Mouse (Mus musculus): Measurements from ENCODE around the gene Mapk8ip1. TPM values are rescaled to one million over a fixed set of nuclear protein-coding genes. Genes with fewer than 3 reads are reported as not detected.

The Mapk8ip1 gene
- total RNA-seq, 2 experiments from 2014 or later, result 3.0 to 3.9 TPM

DNA sequence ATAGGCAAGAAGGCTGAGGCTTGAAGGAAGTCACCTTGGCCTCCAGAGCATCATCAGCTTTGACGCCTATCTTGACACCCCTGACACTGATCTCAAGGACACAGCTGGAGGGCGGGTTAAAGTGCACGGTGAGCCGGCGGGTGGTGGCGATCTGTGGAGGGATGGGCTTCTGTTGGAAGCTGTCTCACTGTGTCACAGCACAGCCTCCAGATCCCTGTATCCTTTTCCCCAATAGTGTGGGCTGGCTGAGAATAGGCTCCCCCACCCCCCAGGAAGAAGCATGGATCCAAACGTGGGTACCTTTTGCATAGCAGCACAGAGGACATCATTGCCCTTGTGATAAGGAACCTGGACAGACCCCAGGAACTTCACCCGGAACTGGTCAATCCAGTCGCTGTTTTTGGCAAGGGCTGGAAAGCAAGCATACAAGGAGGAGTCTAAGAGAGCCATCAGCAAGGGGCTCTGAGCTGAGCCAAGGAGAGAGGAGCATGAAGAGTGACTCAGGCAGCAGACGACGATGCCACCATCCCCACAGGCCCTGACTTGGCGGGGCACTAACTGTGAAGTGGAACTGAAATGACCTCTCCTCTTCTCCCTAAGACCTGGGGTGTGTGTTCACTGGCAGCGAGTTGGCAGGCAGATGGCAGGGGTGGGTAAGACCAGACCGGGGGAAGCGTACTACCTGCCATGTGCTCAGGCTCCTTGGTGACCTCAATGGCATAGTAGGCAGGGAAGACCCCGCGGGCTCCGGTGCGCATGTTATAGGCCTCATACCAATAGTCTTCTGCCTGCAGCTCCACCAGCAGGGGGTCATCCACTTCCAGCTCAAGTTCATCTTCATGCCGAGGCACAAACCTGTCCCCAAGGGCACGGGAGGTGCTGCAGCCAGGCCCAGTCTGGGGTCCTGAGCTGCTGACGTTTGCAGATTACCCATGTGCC is 15.7 kb downstream of the Mapk8ip1 start:
- no peak for DNase-seq
- intact Hi-C loops (cut with DNase I), result no loop called here
- Histone ChIP-seq H3K27ac (no peak overlapping the region), H3K4me3 (no peak overlapping the region)
- TF ChIP-seq CTCF (IDR thresholded peaks at IDR 0.05), result no peak

DNA sequence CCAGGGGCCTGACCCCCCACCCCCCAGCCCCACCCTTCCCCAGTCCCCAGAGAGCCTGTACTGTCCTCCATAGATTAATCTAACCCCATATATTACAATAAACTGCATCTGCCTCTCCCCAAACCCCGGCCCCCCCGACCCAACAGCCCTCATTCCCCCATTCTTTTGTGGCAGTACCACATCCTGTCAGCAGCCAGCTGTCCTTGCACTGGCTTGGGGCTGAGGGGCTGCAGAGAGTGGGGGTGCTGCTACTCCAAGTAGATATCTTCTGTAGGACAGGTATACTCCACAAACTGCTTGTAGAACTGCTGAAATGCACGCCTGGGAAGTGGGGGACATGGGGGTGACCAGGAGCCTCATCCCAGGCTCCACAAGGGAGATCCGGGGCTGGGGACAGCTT is 17.0 kb downstream of the Mapk8ip1 start:
- no peak overlapping the region for H3K4me3 ChIP-seq
- no peak for DNase-seq
- intact Hi-C loops (cut with DNase I), result no loop called here
- no peak for TF ChIP-seq CTCF (IDR thresholded peaks at IDR 0.05)
- H3K27ac ChIP-seq, result no peak overlapping the region

DNA sequence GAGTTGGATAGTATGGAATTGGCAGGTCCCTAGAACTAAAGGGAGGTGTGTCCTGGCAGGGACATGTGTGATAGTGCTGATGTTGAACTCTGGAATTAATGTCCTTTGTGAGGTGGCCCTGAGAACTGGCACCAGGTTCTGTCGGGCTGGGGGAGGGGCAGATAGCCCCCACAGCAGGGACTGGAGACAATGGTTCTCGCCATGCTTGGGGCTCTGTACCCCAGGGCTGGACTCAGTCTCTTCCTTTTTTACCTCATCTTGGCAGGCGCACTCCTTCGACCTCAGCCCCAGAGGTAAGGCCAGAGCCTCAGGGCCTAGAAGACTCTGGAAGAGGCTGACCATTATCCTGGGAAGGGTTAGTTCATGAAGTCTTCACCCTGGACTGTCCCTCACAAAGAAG is 18.3 kb downstream of the Mapk8ip1 start:
- H3K4me3 ChIP-seq, result no peak overlapping the region
- peak overlapping the region; percentile 35; the same call in 1 of the 2 replicates for H3K27ac ChIP-seq
- TF ChIP-seq CTCF (IDR thresholded peaks at IDR 0.05), result no peak
- no peak for DNase-seq
- intact Hi-C loops (cut with DNase I), result no loop called here

DNA sequence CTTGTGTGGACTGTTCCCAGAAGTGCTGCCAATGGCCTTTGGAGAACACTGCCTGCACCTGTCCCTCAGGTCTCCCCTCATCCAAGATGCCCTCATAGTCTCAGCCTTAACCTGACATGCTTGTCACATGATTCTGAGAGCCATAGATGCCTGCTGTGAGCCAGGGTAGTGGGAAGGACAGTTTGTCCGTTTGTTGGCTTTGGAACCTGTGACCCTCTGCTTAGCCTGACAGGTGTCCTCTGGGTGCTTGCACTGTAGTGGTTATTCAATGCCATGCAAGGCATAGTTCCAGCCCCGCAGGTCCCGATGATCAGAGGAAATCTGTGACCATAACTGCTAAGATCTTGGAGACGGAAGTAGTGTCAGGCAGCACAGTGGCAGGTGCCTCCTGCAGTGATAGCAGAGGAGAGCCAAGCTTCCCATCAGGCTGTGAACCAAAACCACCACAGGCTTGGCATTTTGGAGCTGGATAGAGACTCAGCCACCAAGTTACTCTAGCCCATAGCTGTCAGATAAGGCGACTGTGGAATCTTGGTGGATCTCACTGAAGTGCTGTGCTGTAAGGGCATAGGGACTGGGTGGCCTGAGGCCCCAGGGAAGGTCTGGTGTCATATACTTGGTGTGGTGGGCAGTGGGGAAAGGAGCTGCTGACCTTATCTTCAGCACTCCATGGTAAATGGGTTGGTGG is 19.0 kb downstream of the Mapk8ip1 start, which contains the start of gene 1700029I15Rik:
Gene 1700029I15Rik (plus strand): TSS at position 638 of the 688 bp plus-strand sequence.
- DNase-seq, result no peak
- no peak for TF ChIP-seq CTCF (IDR thresholded peaks at IDR 0.05)
- intact Hi-C loops (cut with DNase I), result no loop called here
- Histone ChIP-seq H3K4me3 (no peak within 1 kb of the TSS), H3K27ac (peak within 1 kb of the TSS; percentile 35; the same call in 1 of the 2 replicates)

DNA sequence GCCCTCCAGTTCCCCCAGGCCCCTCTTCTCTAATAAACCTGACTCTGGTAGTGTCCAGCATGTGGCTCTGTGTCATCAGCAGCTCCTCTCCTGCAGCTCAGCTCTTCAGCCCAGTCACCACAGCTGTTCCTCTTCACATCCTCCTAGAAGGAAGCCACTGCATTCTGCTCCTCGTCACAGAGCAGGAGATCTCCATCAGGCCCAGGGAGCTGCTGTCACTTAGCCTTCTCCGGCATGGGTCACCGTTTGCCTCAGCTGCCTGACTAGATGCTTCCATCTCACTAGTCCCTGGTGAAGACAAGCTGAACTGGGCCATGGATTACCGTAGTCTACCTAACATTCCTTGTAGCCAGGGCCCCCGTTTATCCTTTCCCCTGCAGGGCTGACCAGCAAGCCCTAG is 19.9 kb downstream of the Mapk8ip1 start:
- H3K27ac ChIP-seq, result no peak overlapping the region
- no peak for TF ChIP-seq CTCF (IDR thresholded peaks at IDR 0.05)
- no peak overlapping the region for H3K4me3 ChIP-seq
- DNase-seq, result no peak
- intact Hi-C loops (cut with DNase I), result no loop called here

DNA sequence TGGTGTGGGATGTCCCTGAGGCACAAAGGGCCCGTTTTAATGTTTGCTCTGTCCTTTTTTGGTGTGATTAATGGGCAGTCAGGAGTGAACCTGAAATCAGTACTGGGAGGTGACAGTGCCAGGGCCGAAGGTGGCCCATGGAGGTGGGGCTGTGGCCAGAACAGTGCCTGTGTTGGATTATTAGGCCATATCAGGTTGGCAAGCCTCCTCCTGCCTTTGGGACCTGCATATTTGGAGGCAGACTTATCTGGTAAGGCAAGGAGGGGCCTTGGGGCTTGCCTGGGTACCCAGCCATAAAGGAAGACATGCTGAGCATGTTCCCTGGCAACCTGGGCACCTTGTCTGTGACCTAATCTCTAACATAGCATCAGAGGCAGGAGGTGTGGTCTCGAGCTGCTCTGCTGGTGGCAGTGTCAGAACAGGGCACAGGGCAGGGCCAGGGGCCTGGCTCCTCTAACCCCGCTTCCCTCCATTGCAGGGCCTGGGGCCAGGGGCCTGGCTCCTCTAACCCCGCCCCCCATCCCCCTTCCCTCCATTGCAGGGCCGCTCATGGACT is 20.5 kb downstream of the Mapk8ip1 start:
- intact Hi-C loops (cut with DNase I), result no loop called here
- Histone ChIP-seq H3K27ac (no peak overlapping the region), H3K4me3 (no peak overlapping the region)
- no peak for TF ChIP-seq CTCF (IDR thresholded peaks at IDR 0.05)
- DNase-seq, result no peak

DNA sequence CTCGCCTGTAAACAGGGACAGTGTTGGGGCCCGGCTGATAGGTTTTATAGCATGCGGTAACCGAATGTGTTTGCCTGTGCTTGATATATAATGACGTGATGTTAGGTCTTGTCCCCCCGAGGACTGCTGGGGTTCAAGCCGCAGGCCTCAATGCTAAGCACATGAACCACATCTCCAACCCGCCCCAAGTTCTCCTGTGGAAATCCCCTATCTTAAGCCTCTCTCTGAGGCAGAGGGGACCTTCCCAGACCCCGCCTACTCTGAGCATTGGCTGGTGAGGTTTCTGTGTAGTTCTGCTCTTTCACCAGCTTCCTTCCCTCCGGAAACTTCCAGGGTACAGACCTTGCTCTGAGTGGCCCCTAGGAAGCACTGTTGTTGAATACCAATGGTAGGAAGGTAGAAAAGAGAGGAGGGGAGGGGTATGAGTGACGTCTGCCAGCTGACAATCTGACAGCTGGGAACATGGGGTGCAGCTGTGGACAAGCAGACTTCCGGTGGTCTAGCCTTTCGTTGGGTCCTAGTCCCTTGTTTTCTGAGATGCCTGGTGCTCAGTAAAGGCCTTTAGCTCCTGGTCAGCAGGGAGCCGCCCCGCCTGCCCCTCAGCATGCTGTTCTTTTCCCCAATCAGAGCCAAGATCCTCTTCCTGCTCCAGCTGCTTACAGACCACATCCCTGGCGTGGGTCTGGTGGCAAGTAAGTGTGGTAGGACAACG is 21.1 kb downstream of the Mapk8ip1 start:
- intact Hi-C loops (cut with DNase I), result loop anchor here (5.0 kb wide), 1 partner anchor 42 kb away; no protein-coding TSS in a partner anchor
- Histone ChIP-seq H3K27ac (no peak overlapping the region), H3K4me3 (no peak overlapping the region)
- TF ChIP-seq CTCF (IDR thresholded peaks at IDR 0.05), result no peak
- no peak for DNase-seq

DNA sequence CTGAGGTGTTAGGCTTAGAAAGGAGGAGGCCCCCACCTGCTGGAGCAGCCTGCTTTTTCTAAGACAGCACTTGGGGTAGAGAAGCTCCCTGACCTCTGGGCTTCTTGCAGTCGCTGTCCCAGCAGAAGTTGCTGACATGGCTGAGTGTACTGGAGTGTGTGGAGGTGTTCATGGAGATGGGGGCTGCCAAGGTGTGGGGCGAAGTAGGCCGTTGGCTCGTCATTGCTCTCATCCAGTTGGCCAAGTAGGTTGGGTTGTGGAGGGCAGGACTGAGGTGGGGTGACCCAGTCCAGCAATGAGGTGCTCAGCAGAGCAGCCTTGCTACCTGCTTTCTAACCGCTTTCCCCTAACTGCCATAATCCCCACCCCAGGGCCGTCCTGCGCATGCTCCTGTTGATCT is 23.7 kb downstream of the Mapk8ip1 start:
- Histone ChIP-seq H3K27ac (no peak overlapping the region), H3K4me3 (no peak overlapping the region)
- DNase-seq, result no peak
- TF ChIP-seq CTCF (IDR thresholded peaks at IDR 0.05), result no peak
- intact Hi-C loops (cut with DNase I), result loop anchor here (5.0 kb wide), 1 partner anchor 45 kb away; no protein-coding TSS in a partner anchor

DNA sequence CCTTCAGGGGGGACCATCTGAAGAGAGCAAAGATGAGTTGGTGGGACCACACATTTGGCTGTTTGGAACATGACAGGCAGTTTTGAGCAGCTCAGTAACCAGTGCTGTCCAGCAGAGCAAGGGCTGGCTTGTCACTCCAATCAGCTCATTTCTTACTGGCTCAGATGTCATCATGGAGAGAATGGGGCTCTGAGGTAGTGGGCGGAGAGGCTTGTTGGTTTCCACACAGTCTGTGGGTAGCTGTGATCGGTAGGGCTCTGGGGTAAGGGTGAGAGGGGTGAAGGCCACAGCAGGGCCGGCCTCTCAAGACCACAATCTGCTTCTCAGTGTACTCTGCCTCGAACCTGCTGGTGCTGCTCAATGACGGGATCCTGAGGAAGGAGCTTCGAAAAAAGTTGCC is 24.8 kb downstream of the Mapk8ip1 start:
- peak overlapping the region; percentile 77 for H3K4me3 ChIP-seq
- intact Hi-C loops (cut with DNase I), result loop anchor here (5.0 kb wide), 1 partner anchor 46 kb away; no protein-coding TSS in a partner anchor
- DNase-seq, result no peak
- TF ChIP-seq CTCF (IDR thresholded peaks at IDR 0.05), result no peak
- peak overlapping the region; percentile 94 for H3K27ac ChIP-seq

DNA sequence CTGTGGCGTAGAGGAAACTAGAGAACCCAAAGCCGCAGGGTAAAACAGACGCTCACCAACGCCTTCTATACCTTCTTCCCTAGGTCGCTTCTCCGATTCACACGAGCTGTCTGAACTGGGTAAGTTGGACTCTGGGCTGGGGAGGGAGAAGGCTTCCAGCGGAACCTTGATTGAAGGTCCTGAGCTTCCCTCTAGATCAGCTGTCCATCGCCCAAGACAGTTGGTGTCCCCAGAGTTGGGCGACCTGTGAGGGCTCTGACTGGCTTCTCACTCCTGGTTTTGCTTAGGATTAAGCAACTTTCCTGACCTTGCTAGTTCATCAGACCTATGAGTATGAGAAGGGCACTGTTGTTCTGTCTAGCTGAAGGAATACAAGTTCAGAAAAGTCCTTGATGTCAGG is 25.3 kb downstream of the Mapk8ip1 start:
- H3K27ac ChIP-seq, result peak overlapping the region; percentile 94
- intact Hi-C loops (cut with DNase I), result loop anchor here (2.0 to 5.0 kb wide), 2 partner anchors 47 to 61 kb away; no protein-coding TSS in a partner anchor

DNA sequence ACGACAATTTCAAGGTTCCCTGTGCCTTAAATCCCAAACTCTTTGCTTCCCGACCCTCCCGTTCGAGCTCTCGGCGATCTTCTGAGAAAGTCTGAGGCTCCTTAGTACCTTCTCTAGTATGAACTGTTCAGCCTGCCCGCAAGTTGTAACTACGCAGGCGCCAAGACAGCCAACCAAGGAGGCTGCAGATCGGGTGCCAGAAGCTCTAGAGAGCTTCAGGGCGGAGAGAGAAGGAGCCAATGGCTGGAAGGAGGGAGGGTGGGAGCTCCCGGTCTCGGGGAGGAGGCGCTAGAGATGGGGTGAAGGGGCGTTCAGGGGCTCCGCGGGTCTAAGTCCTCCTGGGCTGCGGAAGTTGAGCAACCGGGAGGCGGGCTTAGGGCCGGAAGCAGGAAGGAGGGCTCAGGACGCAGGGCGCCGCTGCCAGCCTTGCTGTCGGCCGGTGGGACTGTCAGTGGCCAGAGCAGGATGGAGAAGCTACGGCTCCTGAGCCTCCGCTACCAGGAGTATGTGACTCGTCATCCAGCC is 25.9 kb downstream of the Mapk8ip1 start:
- TF ChIP-seq CTCF (IDR thresholded peaks at IDR 0.05), result no peak
- intact Hi-C loops (cut with DNase I), result loop anchor here (2.0 to 5.0 kb wide), 2 partner anchors 47 to 62 kb away; no protein-coding TSS in a partner anchor
- peak overlapping the region; percentile 77 for H3K4me3 ChIP-seq

More for the DNA sequence above, 25.3 kb downstream of the Mapk8ip1 start:
- H3K4me3 ChIP-seq, result peak overlapping the region; percentile 77
- TF ChIP-seq CTCF (IDR thresholded peaks at IDR 0.05), result no peak
- DNase-seq, result no peak

DNA sequence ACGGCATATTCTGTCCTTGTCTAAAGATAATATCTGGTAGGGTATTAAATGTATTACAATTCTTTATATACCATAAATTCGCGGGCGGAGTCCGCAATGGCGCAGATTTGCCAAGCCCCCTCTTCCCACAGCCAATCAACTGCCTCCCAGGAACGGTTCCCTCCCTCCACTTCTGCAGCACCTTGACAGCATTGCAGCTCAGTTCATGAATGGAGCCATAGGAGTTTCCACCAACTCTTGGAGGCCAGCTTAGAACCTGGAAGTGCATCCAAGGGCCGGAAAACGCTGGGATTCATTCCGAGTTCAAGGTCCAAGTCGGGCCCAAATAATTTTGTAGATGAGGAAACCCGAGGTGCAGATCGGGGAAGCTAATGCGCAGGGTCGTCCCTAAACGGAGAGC is 26.5 kb downstream of the Mapk8ip1 start, which contains the start of the genes Pex16 and Large2:
Gene Pex16 (plus strand): TSS at position 163 of the 400 bp plus-strand sequence.
Gene Large2 (minus strand): TSS at position 356 of the 400 bp plus-strand sequence.
- Histone ChIP-seq H3K27ac (peak within 1 kb of the TSS; percentile 94), H3K4me3 (peak within 1 kb of the TSS; percentile 77)
- DNase-seq, result peak; percentile 51
- intact Hi-C loops (cut with DNase I), result loop anchor here (2.0 kb wide), 1 partner anchor 62 kb away; no protein-coding TSS in a partner anchor
- no peak for TF ChIP-seq CTCF (IDR thresholded peaks at IDR 0.05)

More for the DNA sequence above, 25.9 kb downstream of the Mapk8ip1 start:
- peak overlapping the region; percentile 94 for H3K27ac ChIP-seq
- DNase-seq, result peak; percentile 96

All from gastrocnemius, adult 2 months (tissue).